Mouse (Mus musculus) T-helper 1 cell (primary cell): ENCODE data around the gene Cox19.

Experiments
- in situ Hi-C: fragments of 300-600 bp; cut with MboI, MseI; formaldehyde crosslinking; loops from one replicate; pipeline ENCODE4 v1.15.1; 2025; ENCODE audit warnings: high pct_unique_total_duplicates

Gene Cox19

GRCm38 (mm10) chr5:139332590-139333272, 18.5 kb downstream of the Cox19 start:
- in situ Hi-C loops = loop anchor here (10.0 kb wide), 1 partner anchor 458 kb away; no protein-coding TSS in a partner anchor

GRCm38 (mm10) chr5:139331742-139332141, 19.5 kb downstream of the Cox19 start:
- in situ Hi-C loops = loop anchor here (10.0 kb wide), 1 partner anchor 457 kb away; no protein-coding TSS in a partner anchor

GRCm38 (mm10) chr5:139330766-139331165, 20.5 kb downstream of the Cox19 start:
- in situ Hi-C loops = loop anchor here (10.0 kb wide), 1 partner anchor 456 kb away; no protein-coding TSS in a partner anchor

GRCm38 (mm10) chr5:139327634-139328020, 23.6 kb downstream of the Cox19 start:
- in situ Hi-C loops = no loop called here

- in situ Hi-C loops = no loop called here
Measured at GRCm38 (mm10) chr5:139326986-139327633, 24.1 kb downstream of the Cox19 start.

- in situ Hi-C loops = no loop called here
Measured at GRCm38 (mm10) chr5:139326111-139326696, 25.0 kb downstream of the Cox19 start.

- in situ Hi-C loops = no loop called here
Measured at GRCm38 (mm10) chr5:139325395-139325966, 25.7 kb downstream of the Cox19 start, which contains the start of gene Adap1. Gene Adap1 (minus strand): TSS chr5:139325622.

- in situ Hi-C loops = no loop called here
Measured at GRCm38 (mm10) chr5:139324691-139325394, 26.4 kb downstream of the Cox19 start.

- in situ Hi-C loops = no loop called here
Measured at GRCm38 (mm10) chr5:139324045-139324491, 27.1 kb downstream of the Cox19 start.

- in situ Hi-C loops = no loop called here
Measured at GRCm38 (mm10) chr5:139323260-139323924, 27.8 kb downstream of the Cox19 start.

- in situ Hi-C loops = no loop called here
Measured at GRCm38 (mm10) chr5:139321331-139321730, 29.9 kb downstream of the Cox19 start.

GRCm38 (mm10) chr5:139320424-139320823, 30.8 kb downstream of the Cox19 start:
- in situ Hi-C loops = no loop called here

- in situ Hi-C loops = loop anchor here (5.0 kb wide), 1 partner anchor 36 kb away; no protein-coding TSS in a partner anchor
Measured at GRCm38 (mm10) chr5:139317751-139318504, 33.3 kb downstream of the Cox19 start.

- in situ Hi-C loops = loop anchor here (5.0 kb wide), 1 partner anchor 35 kb away; no protein-coding TSS in a partner anchor
Measured at GRCm38 (mm10) chr5:139316982-139317675, 34.1 kb downstream of the Cox19 start.

GRCm38 (mm10) chr5:139314941-139315642, 36.1 kb downstream of the Cox19 start:
- in situ Hi-C loops = loop anchor here (5.0 kb wide), 1 partner anchor 33 kb away; no protein-coding TSS in a partner anchor

GRCm38 (mm10) chr5:139313536-139313935, 37.7 kb downstream of the Cox19 start:
- in situ Hi-C loops = no loop called here

- in situ Hi-C loops = no loop called here
Measured at GRCm38 (mm10) chr5:139311822-139312221, 39.4 kb downstream of the Cox19 start.

GRCm38 (mm10) chr5:139310477-139310876, 40.7 kb downstream of the Cox19 start:
- in situ Hi-C loops = no loop called here

- in situ Hi-C loops = no loop called here
Measured at GRCm38 (mm10) chr5:139309946-139310345, 41.3 kb downstream of the Cox19 start.
